Mouse (Mus musculus): ENCODE data around the gene F930015N05Rik. TPM values are rescaled to one million over a fixed set of nuclear protein-coding genes. Genes with fewer than 3 reads are reported as not detected.

The F930015N05Rik gene
- total RNA-seq (2022): under 1 TPM in 1 of 4 experiments, not detected in 3; 0.22 TPM

GRCm38 (mm10) chr11:64436412-64436727 lies at the start of gene F930015N05Rik:
TSS of gene F930015N05Rik (minus strand) at chr11:64436653.
- DNase-seq (ENCODE audit: low spot score): no peak

DNA sequence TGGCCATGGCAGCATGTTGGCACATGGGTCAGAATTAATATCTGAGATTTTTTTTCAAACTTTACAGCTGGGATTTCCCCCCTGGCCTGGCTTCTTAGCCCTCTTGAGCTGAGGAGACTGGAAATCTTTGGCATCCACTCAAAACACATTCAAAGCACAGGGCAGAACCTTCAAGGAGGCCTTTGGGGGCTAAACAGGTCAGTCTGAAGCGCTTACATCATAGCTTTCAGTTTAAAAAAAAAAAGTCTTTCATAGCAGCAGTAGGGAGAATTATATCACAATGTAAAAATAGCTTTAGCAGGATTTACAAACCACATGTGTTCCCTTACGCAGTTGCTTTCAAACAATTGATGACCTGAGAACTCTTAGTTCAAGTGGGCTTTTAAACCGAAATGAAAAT lies 45.0 kb upstream of the F930015N05Rik start:
- DNase-seq (ENCODE audit: low spot score): no peak

DNA sequence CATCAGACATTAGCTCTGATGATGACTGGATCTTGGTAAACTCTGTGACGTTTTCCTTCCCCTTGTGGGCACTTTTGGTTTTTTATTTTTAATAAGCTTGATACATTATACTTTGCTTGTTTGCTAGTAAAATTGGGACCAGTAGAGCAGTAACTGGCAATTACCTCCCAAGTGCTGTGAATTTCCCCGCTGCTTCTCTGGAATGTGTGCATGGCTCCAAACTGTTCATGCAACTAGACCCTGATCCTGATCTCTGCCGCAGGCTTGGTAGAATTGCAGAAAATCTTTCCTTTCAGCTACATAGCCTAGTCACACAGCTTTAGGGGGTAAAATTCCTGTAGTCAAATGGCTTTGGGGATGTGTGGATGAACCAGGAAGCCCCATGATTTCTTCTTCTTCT lies 37.2 kb upstream of the F930015N05Rik start:
- no peak for DNase-seq (ENCODE audit: low spot score)

DNA sequence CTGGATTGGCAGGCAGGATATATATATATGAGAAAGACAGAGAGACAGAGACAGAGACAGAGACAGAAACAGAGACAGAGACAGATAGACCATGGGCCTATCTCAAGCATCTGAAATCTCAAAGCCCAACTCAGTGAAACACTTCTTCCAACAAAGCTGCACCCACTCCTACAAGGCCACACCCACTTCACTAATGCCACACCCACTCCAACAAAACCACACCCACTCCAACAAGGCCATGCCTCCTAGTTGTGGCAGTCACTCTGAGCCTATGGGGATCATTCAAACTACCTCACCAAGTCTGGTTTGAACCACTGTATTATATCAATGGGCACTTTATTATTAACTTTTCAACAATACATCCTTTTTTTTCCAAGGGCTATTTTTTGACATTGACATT lies 34.2 kb upstream of the F930015N05Rik start:
- no peak for DNase-seq (ENCODE audit: low spot score)

DNA sequence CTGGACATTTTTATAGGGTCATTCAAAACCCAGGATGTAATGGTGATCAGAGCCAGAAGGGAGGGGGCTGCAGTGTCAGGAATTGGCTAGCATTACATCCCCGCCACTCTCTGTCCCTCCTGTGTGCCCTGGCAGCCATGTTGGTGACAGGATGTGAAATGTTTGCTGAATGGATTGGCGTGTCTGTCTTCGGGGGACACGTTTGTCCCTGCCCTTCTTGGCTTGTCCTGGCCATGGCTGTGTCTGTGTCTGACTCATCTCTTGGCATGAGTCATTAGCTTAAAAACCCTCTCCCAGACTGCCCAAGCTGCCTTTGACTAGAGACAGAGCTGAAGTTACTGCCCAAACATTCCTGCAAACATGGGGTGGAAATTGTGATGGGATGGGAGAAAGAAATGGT lies 32.3 kb upstream of the F930015N05Rik start:
- peak; percentile 6 for DNase-seq (ENCODE audit: low spot score)

DNA sequence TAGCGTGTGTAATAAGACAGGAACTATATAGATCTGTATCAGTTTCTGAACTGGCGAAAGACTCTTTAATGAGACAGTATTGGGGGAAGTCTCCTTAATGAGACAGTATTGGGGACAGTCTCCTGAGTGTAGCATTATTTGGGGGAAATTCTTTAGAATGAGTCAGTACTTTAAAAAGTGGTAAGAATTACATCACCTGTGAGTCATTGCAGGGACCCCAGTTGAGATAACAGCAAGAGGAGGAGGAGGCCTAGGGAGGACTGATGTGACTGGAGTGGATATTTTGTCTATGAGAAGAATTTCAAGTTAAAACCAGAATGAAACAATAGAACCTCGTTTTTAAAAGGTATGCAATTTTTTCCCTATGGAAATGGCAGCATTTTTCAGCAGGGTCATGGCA lies 25.3 kb upstream of the F930015N05Rik start:
- DNase-seq (ENCODE audit: low spot score): no peak

DNA sequence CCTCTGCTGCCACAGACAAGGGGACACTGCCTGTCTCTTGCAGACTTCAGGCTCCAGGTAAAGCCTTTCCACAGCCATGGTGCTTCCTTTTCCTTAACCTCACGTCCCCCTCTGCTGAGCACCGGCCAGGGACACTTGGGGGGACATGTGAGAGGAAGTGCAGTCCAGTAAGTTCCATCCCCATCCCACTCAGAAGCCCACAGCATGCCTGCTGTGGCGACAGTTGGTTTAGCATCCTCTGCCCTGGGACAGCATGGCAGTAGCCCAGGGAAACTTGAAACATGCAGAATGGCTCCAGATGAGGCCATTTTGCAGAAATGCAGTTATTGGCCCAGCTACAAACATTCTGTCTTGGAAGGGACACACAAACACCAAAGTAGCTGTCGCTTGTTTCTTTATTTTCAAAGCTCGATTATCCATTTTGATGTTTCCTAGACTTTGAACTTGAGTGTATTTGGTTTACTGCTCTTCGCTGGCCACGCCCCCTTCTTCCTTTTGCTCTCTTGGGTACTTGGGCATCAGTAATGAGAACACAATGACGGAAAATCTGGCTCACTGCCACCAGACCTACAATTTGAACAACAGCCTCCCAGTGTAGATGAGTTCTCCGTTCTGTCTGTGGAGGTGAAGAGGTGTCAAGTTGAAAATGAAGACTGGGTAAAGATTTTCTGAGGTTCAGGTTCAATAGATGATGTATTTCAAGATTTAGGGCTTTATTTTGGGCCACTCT lies 12.3 kb upstream of the F930015N05Rik start:
- DNase-seq (ENCODE audit: low spot score): no peak

DNA sequence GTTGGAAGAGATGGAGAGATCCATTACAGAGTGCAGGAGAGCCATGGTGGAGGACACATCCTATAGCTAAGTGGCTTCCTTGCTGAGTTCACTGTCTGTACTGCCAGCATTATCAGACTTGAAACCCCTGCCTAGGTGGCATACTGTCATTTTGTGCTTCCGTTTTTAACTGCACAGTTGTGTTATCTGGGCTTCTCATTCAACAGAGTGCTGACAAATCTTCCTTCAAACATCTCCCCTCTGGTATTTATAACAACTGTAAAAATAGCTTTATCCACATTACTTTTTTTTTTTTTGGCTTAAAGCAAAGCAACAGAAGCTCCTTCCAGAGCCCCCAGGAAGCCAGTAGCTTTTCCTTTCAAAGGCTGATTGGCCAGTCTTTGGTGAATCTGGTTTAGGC lies 8.8 kb upstream of the F930015N05Rik start:
- DNase-seq (ENCODE audit: low spot score): no peak

DNA sequence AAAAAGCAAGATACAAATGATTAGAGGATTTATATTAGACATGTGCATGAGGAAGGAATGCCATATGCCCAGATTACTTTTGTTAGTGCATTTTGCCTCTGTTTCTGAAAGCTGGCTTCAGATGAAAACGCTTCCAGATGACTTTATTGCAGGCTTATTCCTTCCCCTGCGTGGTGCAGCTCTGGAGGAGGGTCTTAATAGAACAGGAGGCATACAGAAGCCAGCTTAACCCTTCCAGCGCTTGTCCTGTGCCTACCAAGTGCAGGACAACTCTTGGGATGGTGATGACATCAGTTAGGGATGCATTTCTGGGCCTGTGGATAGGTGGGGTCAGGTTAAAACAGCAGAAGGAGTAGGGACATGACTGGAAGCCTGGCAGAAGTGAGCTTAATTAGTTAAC lies 6.2 kb upstream of the F930015N05Rik start:
- DNase-seq (ENCODE audit: low spot score): no peak

- DNase-seq (ENCODE audit: low spot score): peak; percentile 62
Observed at GRCm38 (mm10) chr11:64442119-64442518, 5.7 kb upstream of the F930015N05Rik start.

GRCm38 (mm10) chr11:64438909-64439308 lies 2.5 kb upstream of the F930015N05Rik start:
- DNase-seq (ENCODE audit: low spot score): no peak

GRCm38 (mm10) chr11:64437721-64438120 lies 1.3 kb upstream of the F930015N05Rik start:
- DNase-seq (ENCODE audit: low spot score): no peak

DNA sequence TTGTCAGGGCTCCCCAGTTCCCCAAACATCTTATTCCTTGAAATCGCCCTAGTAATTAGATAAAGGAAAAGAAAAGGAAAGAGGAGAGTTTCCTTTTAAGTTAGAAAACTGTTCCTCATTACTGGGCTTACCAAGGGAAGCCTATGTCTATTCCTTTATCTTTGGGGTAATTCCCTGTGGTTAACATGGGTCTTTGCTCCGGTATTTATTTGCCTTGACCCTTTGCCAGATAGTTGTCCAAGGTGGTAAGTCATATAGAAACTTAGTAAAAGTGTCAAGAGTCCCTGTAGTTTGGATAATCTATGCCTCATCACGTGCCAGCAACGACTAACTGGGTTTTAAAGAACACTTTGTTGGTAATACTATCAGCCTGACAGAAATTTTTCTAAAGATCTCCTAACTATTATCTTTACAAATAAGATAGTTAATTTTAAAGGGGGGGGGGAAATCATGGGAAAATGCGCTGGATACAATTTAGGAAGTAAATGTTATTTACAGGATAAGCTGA lies 392 bp upstream of the F930015N05Rik start:
- no peak for DNase-seq (ENCODE audit: low spot score)

DNA sequence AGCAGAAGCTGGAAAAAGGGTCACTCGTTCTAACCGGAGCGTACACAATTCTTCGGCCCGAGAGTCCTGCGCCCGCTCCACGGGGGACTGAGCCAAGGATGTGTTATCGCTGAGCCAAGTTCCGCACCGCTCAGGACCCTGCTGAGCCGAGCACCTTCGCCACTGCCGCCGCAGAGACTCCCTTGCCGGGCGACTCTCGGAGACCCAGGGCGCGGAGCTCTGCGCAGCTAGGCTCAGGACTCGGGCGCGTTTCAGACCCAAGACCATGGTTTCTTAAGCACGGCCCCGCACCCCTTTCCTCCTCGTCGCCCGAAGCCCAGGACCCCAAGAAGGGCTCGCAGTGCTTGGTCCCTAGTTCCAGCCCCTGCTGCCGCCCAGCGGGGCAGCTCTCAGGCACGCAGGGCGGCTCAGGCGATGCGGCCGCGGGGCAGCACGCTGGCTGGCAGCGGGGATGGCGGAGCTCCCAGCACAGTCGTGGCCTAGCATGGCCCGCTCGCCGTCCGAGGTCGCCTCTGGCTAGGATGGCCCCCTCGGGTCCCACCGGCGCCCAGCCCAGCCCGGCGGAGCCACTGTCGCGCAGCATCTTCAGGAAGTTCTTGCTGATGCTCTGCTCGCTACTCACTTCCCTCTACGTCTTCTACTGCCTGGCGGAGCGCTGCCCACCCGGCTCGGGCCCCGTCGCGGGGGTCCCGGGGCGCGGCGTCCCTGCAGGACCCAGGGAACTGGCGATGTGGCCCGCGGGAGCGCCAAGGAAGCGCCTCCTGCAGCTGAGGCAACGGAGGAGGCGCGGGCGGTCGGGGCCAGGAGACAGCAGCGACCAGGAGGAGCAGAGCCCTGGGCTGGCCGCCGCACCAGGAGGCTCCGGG lies 674 bp downstream of the F930015N05Rik start:
- no peak for DNase-seq (ENCODE audit: low spot score)

GRCm38 (mm10) chr11:64434611-64435545 lies 1.6 kb downstream of the F930015N05Rik start, which contains the start of gene Hs3st3a1:
TSS of gene Hs3st3a1 (plus strand) at chr11:64435332.
- peak; percentile 63 for DNase-seq (ENCODE audit: low spot score)

DNA sequence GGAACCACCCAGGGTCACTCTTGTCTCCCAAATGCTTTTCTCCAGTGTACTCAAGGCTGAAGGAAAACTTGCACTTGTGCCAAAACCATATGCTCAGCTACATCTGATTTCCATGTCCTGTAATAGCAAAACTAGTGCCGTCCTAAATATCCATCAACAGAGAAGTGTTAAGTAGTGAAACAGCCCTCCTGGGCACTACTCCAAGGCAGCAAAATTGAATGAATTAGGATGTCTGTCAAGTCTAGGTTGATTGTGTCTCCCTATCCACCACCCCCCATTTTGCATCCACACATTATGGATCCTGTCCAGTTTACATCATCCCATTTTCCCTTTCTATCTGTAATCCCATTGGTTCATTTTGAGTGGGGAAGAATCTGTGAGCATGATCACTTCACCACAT lies 17.5 kb downstream of the F930015N05Rik start:
- no peak for DNase-seq (ENCODE audit: low spot score)

GRCm38 (mm10) chr11:64400534-64401093 lies 35.8 kb downstream of the F930015N05Rik start:
- no peak for DNase-seq (ENCODE audit: low spot score)

GRCm38 (mm10) chr11:64397612-64398011 lies 38.8 kb downstream of the F930015N05Rik start:
- DNase-seq (ENCODE audit: low spot score): no peak

DNA sequence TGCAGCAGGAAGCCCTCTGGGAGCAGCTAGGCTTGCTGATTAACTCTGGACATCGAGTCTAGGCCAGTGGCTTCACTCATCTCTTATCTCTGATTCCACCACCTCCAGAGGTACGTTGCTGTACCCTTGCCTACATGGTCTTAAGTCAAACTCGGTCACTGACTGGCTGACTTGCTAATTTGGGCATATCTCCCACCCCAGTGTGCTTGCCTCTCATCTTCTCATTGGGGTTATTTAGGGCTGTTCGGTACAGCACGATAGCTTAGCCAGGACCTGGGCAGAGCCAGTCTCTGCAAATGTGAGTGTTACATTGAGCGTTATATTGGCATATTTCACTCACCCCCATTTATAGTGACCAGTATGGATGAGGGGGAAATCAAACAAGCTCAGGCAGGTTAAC lies 39.5 kb downstream of the F930015N05Rik start:
- no peak for DNase-seq (ENCODE audit: low spot score)

- no peak for DNase-seq (ENCODE audit: low spot score)
Observed at GRCm38 (mm10) chr11:64396331-64396881, 40.0 kb downstream of the F930015N05Rik start.

GRCm38 (mm10) chr11:64386333-64386732 lies 50.1 kb downstream of the F930015N05Rik start:
- DNase-seq (ENCODE audit: low spot score): no peak

Data from heart, adult 8-10 months (tissue).